Mouse (Mus musculus): ENCODE measurements at regions not wholly inside any gene's neighbourhood (a gene's known extent, or its start where the extent isn't known, plus 50 kb on each side); places are given as distances from the start of the nearest gene placed in this dataset.
A peak's percentile ranks its signal among the peaks of the same experiment; 100 is the strongest.

DNA sequence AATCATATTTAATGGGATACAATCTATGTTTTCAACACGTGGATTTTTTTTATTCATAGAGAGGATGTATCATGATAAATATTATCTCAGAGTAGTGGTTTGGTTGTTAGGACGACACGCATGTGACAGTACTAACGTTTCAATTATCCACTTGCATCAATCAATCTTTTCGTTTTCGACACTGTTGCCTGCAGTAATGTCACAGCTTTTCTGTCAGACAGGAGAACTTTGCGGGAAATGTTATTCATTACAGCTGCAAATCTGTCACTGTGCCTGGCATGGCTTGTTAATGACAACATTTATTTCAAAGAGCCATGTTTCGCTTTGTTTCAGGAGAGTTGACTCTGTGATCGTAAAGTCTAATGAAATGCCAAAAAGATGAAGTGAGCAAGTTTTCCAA, 388.7 kb downstream of the Frk start:
- Histone ChIP-seq H3K36me3 (ENCODE audit: insufficient read depth, low read length) (no peaks in the 10 kb centered on the region), H3K4me2 (ENCODE audit: low read depth, low read length) (no peak overlapping the region), H3K4me3 (ENCODE audit: low read length) (no peak overlapping the region), H3K9me3 (ENCODE audit: low read length) (no peaks in the 10 kb centered on the region), H3K4me1 (ENCODE audit: insufficient read depth, low read length) (no peaks in the 10 kb centered on the region), H3K27ac (no peak overlapping the region), H3K27me3 (ENCODE audit: insufficient read depth, low read length) (no peaks in the 10 kb centered on the region), H3K9ac (replicated peaks; ENCODE audit: low read length) (no peak overlapping the region)
- WGBS = 59% methylated on average over 9 of the region's 9 CpGs
- ATAC-seq (no peak), DNase-seq (ENCODE audit: low spot score) (no peak)
- no peak for TF ChIP-seq CTCF (IDR thresholded peaks at IDR 0.05; ENCODE audit: low read depth)

DNA sequence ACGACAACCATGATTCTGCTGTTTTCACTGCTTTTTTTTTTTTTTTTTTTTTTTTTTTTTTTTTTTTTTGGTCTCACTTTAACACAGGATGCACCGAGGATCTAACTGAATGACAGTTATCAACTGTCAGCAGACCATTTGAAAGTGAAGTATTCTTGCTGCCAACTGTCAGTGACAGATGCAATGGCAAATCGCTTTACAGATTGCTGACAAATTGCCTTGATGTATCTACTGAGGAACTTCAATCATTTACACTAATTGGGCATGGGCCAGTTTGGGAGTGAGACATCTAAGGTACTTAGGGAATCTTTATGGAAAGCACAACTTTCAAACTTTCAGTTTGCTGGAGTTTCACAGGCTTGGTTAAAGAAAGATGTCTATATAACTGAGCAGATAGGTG, 395.3 kb downstream of the Frk start:
- DNase-seq (ENCODE audit: low spot score) = no peak
- whole genome bisulfite sequencing = 76% methylated on average over 3 of the region's 3 CpGs

DNA sequence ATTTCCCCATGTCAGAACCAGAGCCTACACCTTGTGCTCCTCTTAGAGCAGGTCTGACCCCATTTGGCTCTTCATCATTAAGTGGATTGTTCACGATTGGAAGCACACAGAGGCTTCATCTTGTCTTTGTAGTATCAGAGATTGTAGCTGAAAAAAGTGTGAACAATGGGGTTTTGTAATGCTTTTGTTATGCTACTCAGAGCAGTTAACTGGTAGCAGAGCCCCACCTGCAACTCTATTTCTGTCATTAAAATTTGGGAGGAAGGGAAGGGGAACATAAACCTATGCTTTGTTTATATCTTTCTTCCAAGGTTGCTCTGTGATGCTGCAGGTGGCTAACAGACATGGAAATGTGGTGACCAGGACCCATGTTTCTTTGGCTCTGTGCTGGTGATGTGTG, 404.4 kb downstream of the Frk start:
- H3K9me3 ChIP-seq (ENCODE audit: low read length) = no peaks in the 10 kb centered on the region
- H3K36me3 ChIP-seq (ENCODE audit: insufficient read depth, low read length) = no peaks in the 10 kb centered on the region
- no peak overlapping the region for H3K4me2 ChIP-seq (ENCODE audit: low read depth, low read length)
- H3K9ac ChIP-seq (replicated peaks; ENCODE audit: low read length) = no peak overlapping the region
- H3K27ac ChIP-seq = no peak overlapping the region
- no peak overlapping the region for H3K4me3 ChIP-seq (ENCODE audit: low read length)
- no peaks in the 10 kb centered on the region for H3K4me1 ChIP-seq (ENCODE audit: insufficient read depth, low read length)
- ATAC-seq (no peak), DNase-seq (ENCODE audit: low spot score) (no peak)
- WGBS = 45% methylated on average over 1 of the region's 1 CpGs
- no peak for TF ChIP-seq CTCF (IDR thresholded peaks at IDR 0.05; ENCODE audit: low read depth)
- no peaks in the 10 kb centered on the region for H3K27me3 ChIP-seq (ENCODE audit: insufficient read depth, low read length)

More for the DNA sequence above, 395.3 kb downstream of the Frk start:
- ATAC-seq = no peak
- no peak overlapping the region for H3K9ac ChIP-seq (replicated peaks; ENCODE audit: low read length)
- no peak overlapping the region for H3K27ac ChIP-seq
- H3K9me3 ChIP-seq (ENCODE audit: low read length) = no peaks in the 10 kb centered on the region
- no peaks in the 10 kb centered on the region for H3K27me3 ChIP-seq (ENCODE audit: insufficient read depth, low read length)
- H3K4me2 ChIP-seq (ENCODE audit: low read depth, low read length) = no peak overlapping the region
- no peak for TF ChIP-seq CTCF (IDR thresholded peaks at IDR 0.05; ENCODE audit: low read depth)
- no peaks in the 10 kb centered on the region for H3K4me1 ChIP-seq (ENCODE audit: insufficient read depth, low read length)
- H3K4me3 ChIP-seq (ENCODE audit: low read length) = no peak overlapping the region
- H3K36me3 ChIP-seq (ENCODE audit: insufficient read depth, low read length) = no peaks in the 10 kb centered on the region

GRCm38 (mm10) chr10:34904274-34904673, 421.1 kb downstream of the Frk start:
- no peak overlapping the region for H3K4me2 ChIP-seq (ENCODE audit: low read depth, low read length)
- H3K4me3 ChIP-seq (ENCODE audit: low read length) = no peak overlapping the region
- DNase-seq (ENCODE audit: low spot score) = peak; percentile 86
- no peaks in the 10 kb centered on the region for H3K27me3 ChIP-seq (ENCODE audit: insufficient read depth, low read length)
- no peaks in the 10 kb centered on the region for H3K36me3 ChIP-seq (ENCODE audit: insufficient read depth, low read length)
- ATAC-seq = peak; percentile 98
- H3K9me3 ChIP-seq (ENCODE audit: low read length) = no peaks in the 10 kb centered on the region
- WGBS = 50% methylated on average over 5 of the region's 5 CpGs
- no peak overlapping the region for H3K9ac ChIP-seq (replicated peaks; ENCODE audit: low read length)
- no peak for TF ChIP-seq CTCF (IDR thresholded peaks at IDR 0.05; ENCODE audit: low read depth)
- no peaks in the 10 kb centered on the region for H3K4me1 ChIP-seq (ENCODE audit: insufficient read depth, low read length)
- no peak overlapping the region for H3K27ac ChIP-seq

- no peaks in the 10 kb centered on the region for H3K27me3 ChIP-seq (ENCODE audit: insufficient read depth, low read length)
- H3K4me2 ChIP-seq (ENCODE audit: low read depth, low read length) = no peak overlapping the region
- H3K9me3 ChIP-seq (ENCODE audit: low read length) = no peaks in the 10 kb centered on the region
- H3K36me3 ChIP-seq (ENCODE audit: insufficient read depth, low read length) = no peaks in the 10 kb centered on the region
- ATAC-seq = peak; percentile 73
- no peak overlapping the region for H3K27ac ChIP-seq
- H3K9ac ChIP-seq (replicated peaks; ENCODE audit: low read length) = no peak overlapping the region
- no peak overlapping the region for H3K4me3 ChIP-seq (ENCODE audit: low read length)
- peak; percentile 46 for DNase-seq (ENCODE audit: low spot score)
- H3K4me1 ChIP-seq (ENCODE audit: insufficient read depth, low read length) = no peaks in the 10 kb centered on the region
- 46% methylated on average over 2 of the region's 2 CpGs for WGBS
- TF ChIP-seq CTCF (IDR thresholded peaks at IDR 0.05; ENCODE audit: low read depth) = no peak
Measured at GRCm38 (mm10) chr10:34904692-34905091, 421.5 kb downstream of the Frk start.

- Histone ChIP-seq H3K9ac (replicated peaks; ENCODE audit: low read length) (no peak overlapping the region), H3K9me3 (ENCODE audit: low read length) (no peaks in the 10 kb centered on the region)
- no peak for DNase-seq (ENCODE audit: low spot score)
Measured at GRCm38 (mm10) chr10:34912153-34912723, 429.0 kb downstream of the Frk start.

More at GRCm38 (mm10) chr10:34912153-34912723, 429.0 kb downstream of the Frk start:
- TF ChIP-seq CTCF (IDR thresholded peaks at IDR 0.05; ENCODE audit: low read depth) = no peak
- Histone ChIP-seq H3K27ac (no peak overlapping the region), H3K4me3 (ENCODE audit: low read length) (no peak overlapping the region), H3K4me2 (ENCODE audit: low read depth, low read length) (no peak overlapping the region), H3K36me3 (ENCODE audit: insufficient read depth, low read length) (no peaks in the 10 kb centered on the region), H3K4me1 (ENCODE audit: insufficient read depth, low read length) (0 out of 2 replicates have a peak, but pooled peaks cover 4% of the 10 kb centered on the region), H3K27me3 (ENCODE audit: insufficient read depth, low read length) (no peaks in the 10 kb centered on the region)
- ATAC-seq = no peak
- 53% methylated on average over 2 of the region's 2 CpGs for WGBS

Measured in hindbrain, postnatal 0 days (tissue).